Mouse (Mus musculus): ENCODE data around the gene Chka.

The Chka gene

DNA sequence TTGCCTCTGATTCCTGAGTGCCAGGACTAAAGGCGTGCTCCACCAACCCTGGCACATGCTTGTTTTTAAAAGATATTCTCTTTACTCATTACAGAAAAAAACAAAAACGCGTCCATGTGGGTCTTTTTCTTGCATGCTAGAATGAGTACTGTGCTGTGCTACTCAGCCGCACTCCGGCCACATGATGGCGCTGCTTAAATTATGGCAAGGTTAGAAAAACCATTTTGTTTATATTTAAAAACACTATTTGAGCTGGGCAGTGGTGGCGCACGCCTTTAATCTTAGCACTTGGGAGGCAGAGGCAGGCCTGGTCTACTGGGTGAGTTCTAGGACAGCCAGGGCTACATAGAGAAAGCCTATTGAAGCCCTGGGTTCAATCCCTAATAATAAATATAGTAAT lies 38.6 kb downstream of the Chka start:
- DNase-seq = no peak

DNA sequence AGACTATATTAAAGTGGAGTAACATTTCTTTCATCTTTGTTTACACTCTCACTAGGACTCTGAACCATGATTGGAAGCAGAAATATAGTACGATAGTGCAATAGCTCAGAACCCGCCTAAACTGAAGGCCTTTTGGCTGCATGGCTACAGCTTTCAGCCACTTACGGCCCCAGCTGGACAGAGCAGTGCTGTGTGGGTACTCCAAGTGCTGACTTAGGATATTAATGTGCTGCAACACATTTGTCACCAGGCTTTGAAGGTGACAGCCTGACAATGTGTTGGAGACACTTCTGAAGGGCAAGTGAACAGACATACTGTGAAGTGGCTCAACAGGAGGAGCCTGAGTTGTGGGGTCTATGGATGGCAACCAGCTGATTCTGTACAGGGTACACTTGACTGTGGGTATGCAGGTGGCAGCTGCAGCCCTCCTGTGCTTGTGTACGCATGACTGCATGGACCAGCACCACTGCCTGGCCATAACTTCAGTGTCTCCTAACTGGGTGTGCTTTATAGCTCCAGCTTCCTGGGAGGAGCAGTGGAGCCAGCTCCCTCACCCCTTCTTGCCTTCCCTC lies 42.1 kb downstream of the Chka start:
- DNase-seq = no peak

DNA sequence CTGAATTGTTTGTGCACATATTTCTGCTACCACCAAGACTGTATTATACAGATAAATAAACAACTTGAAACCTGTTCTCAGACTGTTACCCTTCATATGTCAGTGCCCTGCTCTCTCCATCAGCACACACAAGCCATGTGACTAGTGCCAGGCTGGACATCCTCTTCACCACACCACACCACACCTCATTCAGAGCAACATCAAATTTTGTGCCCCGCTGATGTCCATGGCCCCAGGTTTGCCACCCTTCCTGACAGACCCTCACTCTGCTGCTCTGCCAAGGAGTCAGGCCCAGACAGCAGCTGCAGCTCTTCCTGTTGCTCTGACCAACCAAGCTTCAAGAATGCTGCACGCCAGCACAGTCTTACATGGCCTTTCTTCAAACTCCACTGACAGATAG lies 42.7 kb downstream of the Chka start:
- no peak for DNase-seq

DNA sequence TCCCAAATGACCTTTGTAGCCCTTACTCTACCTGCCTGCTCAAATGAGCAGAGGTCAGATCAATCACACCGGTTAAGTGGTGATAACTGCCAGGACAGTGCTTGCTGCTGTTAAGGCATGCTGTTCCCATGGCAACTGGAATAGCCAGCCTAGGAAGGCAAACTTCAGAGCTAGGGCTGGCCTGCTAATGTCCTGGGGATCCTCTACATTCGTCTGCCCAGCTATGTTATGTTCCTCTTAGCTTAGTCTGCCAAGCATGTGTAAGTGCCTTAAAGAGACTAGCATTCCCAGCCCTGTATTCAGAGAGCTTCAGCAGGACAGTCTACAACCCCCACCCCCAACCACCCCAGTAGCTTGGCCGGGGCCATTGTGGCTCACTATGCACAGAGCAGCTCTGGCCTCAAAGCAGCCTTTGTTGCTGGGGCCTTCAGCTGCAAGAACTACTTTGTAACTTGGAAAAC lies 43.6 kb downstream of the Chka start:
- no peak for DNase-seq

DNA sequence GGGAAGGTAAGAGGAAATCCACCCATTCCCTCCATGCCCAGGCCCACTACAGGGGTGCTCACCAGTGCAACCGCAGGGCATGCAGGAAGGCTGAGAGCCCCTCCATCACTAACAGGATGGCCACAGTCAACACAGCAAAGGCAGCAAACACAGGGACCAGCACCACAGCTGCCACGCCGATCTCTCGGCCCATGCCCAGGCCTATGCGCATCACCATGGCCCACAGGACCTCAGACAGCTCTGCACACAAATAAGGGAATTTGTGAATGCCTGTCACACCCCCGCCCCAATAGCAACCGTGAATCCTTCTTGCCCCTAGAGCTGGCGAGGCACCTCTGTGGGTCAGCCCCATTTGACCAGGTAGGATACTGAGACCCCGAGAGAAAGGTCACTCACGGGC lies 44.6 kb downstream of the Chka start:
- DNase-seq = no peak

DNA sequence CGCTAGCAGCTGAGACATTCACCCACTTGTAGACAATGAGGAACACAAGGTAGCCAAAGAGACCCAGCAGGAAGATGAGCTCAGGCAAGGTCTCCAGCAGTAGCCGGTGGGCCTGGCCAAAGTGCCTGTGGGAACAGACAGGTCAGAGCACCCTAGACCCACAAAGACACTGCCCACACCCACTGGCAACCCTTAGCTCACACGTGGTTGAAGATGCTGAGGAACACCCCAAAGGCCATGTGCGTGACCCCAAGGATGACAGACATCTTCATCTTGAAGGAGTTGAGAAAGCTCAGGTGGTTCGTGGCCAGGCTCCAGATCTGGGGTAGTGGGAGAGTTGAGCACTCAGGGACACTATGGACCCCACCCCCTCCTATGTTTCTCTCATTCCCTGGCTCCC lies 46.0 kb downstream of the Chka start:
- DNase-seq = no peak

DNA sequence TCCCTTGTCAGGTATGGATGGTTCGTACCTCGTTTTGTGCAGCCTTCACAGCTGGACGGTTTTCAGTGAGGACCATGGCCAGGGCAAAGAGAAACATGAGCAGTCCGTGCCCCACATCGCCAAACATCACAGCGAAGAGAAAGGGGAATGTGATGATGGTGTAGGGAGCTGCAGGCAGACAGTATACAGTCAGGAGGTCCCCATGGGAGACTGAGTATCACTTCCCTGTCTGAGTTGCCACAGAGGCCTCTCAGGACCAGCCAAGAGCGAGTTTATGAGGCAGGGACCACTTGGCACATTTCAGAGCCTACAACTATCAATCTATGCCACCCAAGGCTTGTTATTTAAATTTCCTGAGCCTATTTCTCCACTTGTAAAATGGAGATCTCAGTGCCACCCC lies 47.4 kb downstream of the Chka start:
- no peak for DNase-seq

DNA sequence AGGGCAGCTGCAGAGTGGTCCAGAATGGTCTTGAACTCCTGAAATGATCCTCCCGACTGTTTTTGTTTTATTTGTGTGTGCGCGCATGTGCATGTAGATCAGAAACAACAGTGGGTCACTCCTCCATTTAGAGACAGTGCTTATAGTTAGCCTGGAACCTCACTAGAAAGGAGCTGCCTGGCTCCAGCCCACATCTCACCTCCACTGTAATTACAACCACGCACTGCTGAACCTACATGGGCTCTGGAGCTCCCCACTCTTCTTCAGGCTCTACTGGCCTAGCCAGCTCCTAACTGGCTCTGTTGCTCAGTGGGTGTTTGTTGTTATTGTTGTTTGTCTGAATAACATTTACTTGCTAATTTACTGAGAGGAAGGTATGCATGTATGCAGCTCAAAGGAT lies 48.0 kb downstream of the Chka start:
- DNase-seq = no peak

DNA sequence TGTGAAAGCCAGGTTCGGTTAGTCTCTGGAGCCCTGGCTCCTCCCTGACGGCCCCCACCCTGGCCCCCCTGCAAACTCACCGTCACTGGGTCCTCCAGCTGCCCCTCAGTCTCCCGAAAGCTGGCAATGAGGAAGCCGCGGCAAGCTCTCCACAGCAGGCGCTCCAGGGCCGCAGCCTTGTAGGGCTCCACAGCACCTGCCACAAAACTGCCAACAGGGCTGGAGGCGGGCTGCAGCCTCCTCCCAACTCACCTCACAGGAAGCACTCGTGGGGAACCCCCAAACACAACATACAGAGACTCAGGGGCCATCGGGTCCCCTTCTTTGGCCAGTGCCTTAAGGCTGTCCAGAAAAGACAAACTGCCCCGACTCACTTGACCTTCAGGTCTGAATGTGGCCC lies 51.4 kb downstream of the Chka start:
- no peak for DNase-seq

DNA sequence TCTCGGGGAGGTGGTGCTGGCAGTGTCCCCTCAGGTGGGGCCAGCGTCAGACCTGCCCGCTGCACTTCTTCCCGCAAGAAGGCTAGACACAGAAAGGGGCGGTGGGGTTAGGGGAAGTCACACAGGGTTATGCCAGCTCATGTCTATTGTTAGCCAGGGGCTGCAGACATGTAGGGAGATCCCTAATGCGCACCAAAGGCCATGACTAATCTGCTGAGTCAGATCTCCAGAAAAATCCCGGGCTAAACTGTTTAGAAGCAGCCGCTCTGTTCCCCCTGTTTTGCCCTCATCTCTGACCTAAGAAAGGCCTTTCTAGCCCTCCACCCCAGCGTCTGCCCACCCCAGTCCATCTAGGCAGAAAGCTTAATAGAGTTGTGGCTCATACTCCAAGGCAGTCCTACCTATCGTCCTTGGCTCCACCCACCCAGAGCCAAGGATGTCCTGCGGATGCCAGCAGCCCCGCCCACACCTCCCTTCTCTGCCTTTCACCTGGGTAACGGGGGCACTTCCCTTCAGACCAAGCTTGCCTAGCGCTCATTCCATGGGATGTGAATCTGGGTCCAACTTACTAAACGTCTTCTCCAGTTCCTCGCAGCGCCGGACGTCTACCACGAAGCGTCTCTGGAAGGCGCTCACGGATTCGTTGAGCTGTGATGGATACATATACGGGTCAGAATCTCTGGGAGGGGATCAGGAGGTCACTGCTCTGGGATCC lies 52.2 kb downstream of the Chka start:
- DNase-seq = no peak

DNA sequence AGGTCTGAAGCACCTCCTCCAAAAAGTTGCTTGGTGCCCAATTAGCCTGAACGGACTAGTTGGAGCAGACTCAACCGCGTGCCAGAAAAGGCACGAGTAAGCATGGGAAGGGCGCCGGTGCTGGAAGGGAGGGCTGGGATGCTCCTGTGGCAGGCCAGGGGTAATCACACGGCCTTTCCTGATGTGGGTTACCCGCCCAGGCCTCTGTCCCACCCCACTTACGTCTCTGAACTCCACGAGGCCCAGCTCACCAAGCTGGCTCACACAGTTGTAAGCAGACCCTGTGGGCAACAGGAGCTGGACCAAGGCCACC lies 52.7 kb downstream of the Chka start:
- no peak for DNase-seq

DNA sequence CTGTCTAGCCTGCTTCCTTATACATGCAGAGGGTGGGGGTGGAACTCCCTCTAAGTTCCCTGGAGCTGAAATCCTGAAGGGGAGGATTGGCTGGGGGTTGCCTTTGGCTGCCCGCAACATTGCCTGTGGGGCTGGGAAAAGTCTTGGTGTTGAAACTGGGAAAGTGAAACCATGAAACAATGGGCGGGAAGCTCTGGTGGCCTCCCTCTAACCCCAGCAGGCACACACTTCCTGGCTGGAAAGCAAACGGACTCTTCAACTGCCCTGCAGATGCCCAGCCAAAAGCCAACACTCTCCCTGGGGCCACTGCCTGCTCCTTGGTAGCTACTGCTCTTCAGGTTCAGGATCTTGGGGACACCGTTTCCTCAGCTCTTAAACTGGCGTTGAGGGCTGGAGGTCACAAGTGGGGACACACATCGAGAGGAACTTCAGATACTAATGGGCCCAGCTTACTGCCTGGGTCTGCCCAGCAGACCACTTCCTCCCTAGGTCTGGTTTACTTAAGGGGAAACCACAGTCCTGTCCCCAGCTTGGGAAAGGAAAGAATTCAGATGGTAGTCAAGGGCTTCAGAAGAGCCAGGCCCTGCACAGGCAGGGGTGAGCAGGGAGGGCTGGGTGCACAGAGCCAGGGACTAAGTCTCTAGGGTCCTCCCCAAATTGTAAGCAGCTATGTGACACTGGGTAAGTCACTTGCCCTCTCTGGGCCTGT lies 53.8 kb downstream of the Chka start:
- no peak for DNase-seq

DNA sequence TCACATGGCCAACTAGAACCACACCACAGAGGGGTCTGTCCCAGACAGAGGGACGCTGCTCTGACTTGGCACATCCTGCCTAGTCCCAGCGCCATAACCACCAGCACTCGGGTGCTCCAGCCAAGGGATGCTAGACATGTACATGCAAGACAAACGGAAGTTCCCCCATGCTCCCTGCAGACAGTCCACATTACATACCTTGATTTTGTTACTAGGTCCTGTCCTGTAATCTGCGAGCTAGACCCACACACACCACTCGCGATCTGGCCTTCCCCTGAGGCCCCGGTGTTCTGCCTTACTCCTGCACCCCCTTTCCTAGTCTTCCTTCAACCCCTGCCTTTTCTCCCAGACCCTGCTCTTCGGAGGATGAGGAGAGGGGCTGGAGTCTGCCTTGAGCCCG lies 54.8 kb downstream of the Chka start:
- no peak for DNase-seq

DNA sequence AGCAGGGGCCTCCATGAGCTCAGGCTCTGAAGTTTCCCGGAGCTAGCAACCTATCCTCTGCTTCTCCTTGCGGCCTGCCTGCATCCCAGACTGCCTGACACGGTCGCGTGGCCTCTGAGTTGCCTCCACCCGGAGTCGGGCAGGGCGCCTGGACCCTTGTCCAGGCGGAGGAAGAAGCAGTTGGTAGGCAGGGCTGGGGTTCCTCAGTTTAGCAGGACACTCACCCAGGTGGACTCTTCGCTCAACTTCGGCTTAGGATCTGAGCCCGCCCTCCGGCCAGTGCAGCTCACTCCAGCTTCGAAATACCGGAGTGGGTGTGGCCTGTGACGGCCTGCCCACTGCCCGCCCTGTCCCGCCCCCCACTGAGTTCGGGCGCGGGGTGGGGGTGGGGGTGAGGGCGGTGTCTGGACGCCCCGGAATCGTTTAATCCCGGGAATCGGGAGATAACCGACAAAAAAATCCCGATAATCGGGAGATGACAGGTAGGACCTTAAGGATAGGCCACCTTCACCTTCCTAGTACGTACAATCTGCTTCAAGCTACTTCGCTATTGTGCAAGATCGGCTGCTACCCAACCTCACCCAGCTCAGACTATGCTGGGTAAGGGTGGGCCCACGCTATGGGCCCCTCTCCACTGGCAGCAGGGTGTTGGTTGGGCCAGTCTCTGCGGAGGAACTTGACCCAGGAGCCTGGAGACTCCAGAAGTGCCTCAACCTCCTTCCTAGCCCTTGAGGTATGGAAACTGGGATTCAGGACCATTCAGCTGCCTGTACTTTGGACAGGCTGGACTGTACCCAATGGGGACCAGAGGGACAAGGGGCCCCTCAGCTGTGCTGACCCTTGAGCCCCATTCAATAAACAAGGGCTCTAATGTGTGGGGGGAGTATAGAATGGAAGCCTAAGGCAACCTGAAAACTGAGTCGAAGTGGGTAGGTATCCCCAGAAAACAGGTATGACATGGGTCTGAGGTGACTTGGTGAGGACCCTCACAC lies 55.5 kb downstream of the Chka start, which contains the start of gene Tcirg1:
TSS of gene Tcirg1 (minus strand) at position 339 of the 992 bp plus-strand sequence.
- DNase-seq = peak; percentile 34 to 48

DNA sequence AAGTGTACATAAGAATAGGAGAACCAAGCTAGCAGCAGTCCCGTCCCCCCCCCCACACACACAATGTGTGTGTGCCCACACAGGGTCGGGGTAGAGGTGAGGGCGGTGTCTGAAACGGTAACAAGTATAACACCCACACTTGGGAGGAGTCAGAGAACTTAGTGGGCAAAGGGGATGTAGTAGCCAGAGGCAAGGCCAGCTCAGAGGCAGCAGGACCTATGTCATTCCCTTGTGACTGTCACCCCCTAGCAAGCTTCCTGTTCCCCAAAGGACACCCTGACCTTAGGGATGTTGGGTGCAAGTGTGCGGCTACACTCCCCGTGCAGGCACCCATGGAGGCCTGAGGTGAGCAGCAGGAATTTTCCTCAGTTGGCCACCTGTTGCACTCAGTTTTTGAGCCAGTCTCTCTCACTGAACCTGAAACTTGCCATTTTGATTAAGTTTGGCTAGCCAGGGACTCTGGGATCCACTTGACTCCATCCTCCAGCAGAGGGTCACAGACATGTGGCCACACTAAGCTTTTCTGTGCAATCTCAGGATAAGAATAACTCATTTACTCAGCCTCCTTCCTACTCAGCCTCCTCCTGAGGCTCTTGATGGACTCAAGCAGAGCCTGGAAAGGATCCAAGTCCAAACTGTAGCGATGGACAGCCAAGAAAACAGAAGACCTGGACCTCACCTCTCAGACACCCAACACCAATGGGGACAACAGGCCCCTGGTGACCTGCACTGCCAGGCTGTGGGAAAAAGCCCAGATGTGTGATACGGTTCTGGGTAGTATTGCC lies 56.5 kb downstream of the Chka start:
- no peak for DNase-seq

DNA sequence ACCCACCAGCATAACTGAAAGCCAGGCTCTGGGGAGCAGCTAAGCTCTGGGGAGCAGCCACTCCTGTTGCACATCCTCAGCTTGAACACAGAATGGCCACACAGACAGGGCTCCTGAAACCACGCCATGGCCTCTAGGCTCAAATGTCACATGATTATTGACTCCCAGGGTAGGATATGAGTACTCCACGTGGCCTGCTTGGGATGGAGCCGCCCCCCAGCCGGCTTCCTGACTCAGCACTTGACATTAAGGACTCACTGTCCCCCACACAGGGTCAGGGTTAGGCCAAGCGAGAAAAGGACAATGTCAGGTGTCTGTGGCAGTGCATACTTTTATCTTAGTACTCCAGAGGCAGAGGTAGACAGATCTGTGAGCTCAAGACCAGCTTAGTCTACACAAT lies 58.6 kb downstream of the Chka start:
- no peak for DNase-seq

DNA sequence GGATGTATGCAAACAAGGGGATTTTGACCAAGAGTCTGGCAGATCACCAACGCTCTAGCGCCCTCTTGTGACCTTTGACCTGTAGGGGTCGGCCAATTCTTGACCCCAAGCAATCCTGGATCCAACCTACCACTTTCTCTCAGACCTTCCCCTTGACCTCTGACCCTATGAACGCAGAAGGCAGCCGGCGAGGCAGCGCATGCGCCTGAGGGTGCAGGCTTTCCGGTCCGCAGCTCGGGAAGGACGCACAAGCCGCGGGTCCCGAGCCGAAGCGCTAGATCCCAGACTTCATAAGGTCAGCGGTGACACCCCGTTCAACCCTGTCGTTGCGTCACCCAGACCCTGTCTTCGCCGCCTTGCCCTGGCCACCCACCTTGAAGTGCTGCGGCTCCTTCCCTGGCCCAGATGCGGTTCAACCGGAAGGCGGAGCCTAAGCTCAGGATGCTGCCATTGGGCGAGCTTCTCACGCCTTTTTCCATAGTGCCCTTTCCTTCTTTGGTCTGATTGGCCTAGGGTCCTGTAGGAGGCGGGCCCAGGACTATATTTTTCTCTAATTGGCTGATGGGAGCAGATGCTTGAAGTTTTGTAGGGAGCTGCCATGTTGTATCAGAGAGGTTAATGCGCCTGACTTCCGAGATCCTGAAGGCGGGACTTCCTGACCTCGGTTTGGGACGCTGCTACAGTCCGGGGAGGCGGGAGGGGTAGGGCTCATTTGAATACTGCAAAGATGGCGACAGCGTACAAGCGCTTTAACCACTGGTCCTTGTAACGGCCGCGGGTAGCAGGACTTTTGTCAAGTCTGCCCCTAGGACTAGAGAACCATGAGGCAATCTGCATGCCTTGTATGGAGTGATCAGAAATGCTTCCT lies 61.0 kb downstream of the Chka start, which contains the start of gene Ndufs8:
TSS of gene Ndufs8 (minus strand) at position 438 of the 868 bp plus-strand sequence.
- DNase-seq = peak; percentile 86 to 93

DNA sequence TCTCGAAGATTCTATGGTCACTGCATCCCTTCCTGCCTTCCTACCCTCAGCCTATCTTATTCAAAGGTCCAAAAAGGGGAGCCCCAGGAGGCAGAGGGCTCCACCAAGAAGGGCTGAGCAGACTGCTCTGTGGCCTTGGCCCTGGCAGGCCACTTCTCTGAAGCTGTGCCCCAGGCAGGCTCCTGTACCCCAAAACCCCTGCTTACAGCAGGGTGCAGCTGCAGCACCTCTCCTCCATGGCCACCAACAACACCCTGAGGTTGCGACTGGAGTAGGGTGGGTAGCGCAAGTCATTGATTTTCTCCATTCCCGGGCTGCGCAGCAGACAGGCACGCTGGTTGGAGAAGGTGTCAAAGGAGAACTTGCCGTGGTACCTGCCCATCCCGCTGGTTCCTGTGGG lies 62.1 kb downstream of the Chka start:
- no peak for DNase-seq

DNA sequence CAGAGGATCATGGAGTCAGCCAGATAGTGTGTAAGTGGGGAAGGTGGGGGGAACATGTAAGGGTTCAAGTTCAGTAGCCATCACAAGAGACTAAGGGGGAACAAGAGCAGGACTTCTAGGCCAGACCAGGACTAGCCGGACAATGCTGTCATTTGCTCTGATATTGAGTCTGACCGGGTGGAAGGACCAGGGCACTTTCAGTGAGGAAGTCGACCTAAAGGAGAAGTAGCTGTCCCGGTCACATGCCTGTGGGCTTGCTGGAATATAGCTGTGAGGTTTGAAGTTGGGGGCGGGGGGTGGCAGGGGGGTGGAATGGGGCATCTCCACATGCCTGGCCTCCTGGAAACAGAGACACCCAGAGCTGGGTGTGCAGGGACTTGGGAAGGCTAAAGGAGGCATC lies 63.0 kb downstream of the Chka start:
- no peak for DNase-seq

DNA sequence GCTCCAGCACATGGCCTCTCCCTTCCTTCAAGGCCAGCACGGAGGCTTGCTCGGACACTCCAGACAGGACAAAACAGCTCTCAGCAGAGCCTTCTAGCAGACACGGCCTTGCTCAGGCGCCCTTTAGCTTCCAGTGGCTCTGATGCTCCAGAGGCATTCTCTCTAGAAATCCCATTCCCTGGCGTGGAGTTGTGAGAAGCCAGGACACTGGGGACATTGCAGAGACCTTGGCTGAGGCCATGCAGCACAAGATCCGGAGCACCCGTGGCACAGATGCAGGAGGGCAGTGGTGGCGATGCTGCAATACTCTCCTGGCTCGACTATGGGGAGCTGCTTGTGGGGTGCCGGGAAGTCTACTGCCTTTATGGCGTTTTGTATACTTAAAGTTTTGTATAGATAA lies 65.2 kb downstream of the Chka start:
- no peak for DNase-seq

DNA sequence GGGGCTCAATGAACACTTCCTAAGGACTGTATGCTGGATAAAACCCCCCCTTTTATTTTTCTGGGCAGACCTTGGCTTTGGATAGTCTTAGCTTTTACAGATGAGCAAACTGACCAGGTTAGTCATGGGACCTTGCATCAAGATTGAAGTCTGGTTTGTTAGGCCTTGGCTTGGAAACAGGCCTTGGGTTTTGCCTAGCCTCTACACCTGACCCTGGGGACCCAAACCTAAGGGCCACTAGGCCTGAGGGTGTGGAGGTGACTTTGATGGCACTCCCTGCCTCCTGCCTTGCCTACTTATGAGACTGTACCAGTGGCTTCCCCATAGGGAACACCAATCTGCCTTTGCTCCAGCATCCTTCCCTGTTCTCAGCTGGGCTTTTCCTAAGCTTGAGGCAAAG lies 68.4 kb downstream of the Chka start:
- no peak for DNase-seq

All from cerebellum, postnatal 36 days (tissue).